Mouse (Mus musculus) right cerebral cortex, adult 18-20 months (tissue): ENCODE results near the gene Nebl.

Source experiments
- DNase-seq: peaks from one replicate; pipeline ENCODE4 v3.0.0; 2022; ENCODE audit warnings: mixed read lengths

Gene Nebl

DNA sequence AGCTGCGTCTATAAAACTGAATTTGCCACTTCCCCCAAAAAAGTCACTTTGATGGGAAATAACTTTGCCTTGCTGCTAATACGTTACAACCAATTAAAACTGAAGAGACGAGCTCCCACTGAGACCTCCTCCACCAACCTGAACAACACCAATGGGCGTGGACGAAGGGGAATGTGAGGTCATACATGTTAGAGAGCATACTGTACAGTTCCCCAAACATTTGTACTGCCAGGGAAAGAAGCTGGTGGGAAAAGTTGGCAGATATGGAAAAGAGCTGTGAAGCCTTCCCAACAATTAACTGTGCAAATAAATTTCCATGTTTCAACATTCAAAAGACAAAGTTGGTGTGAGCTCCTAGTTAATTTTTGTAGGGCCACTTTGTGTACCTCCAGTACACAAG, 25.3 kb downstream of the Nebl start:
- DNase-seq: no peak

DNA sequence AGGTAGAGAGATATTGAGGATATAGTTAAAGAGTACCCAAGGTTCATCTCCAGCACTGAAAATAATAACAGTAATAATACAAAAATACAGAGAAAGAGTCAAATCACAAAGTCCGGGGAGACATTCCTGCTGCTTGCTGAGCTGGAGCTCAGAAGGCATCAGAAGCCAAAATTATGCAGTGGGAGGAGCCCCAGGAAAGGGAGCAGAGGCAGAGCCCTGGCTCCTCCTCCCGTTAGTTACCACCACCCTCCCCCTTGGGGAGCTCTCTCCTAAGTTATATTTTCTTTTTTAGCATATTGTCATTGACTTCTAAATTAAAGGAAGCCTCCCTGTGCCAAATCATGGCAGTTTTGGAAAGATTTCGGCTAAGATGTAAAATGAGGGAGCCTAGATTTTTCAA, 25.8 kb downstream of the Nebl start:
- DNase-seq: no peak

DNA sequence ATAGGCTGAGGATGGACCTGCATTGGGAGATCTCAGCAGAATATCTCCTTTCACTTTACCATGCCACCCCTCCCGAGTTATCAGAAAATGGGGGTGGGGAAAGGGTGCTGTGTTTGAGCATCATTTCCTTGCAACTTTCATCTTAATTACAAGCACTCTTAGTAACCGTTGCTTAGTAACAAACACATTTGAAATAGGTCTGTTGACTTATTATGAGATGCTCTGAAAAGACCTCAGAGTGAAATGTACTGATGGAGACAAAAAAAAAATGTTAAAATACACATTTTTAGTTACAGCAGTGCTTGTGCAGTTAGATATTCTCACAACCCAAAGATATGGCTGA, 28.1 kb downstream of the Nebl start:
- DNase-seq: no peak

DNA sequence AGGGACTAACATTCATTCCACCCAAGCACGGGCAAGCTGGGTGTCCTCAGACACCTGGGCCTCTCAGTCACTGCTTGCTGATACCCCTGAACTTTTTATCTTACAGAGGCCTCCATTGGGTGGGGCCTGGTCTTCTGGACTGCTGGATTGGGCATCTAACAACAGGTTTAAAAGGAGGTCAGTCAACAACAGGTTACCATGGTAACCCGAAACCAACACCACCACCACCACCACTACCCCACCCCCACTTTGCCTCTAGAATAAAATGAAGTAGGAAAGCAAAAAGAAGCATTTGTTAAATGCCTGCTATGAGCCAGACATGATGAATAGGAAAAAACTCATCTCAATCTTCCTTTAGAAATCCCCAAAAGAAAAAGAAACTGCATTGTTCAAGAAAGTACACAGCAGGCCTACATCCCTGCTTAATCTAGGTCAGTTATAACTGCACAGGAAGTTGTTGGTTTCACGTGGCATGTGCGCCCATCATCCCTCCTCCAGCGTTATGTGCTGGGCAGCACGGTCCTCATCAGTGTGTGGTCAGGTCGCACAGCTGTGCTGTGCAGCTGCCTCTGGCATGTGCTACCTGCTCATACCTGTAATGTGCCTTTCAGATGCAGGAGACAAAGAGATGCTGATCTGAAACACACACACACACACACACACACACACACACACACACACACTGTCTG, 28.6 kb downstream of the Nebl start:
- DNase-seq: no peak

DNA sequence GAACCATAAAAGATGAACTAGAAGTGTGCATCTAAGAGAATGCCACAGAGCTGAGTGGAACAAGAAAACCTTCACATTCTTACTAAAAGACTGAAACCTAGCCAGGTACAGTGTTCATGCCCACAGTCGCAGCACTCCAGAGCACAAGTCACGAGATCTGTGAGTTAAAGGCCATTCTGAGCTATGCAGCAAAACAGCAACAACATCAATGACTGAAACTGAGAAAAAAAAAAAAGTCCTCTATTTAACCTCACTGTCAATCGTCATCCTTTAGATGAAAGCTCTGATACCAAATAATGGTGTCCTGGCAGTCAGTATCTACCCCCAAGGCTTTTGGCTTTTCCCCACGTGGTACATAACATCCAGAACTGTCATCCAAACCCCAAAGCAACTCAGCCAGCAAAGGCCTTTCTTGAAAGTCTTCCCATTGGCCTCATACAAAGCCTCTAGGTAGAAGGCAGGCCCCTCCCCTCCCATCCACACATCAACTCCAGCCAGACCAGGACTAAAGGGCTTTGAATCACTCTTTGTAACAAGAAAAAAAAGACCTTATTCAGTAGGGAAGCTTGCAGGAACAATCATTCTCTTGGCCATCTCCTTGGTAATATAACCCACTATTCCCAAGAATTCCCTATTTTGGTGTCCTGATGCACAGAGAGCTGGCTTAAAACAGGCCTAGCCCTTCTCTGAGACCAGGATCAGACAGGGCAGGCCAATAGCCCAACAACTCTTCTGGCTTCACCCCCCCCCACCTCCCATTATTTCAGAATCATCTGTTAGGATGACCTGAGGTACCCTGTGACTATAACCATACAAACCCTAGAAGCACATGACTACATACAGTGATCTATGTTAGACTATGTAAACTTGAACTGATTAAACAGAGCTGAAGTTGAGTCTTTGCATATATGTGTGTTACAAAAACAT, 32.8 kb downstream of the Nebl start:
- no peak for DNase-seq

DNA sequence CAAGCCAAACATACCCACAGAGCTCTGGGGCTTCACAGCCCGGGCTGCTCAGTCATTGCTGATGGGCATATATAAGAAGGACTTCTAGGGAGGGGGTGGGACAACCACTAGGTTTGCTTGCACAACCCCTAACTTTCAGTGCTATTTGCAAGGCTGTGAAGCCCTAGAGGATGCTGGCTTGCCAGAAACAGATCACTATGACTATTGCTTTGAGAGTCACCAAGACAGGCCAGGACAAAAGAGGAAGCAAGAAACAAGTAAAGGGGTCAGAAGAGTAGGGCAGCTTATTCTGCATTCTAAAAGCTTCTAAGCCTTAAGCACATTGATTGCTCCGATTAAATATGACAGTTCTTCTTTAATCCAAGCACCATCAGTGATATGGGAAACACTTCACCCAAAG, 38.3 kb downstream of the Nebl start:
- DNase-seq: no peak

DNA sequence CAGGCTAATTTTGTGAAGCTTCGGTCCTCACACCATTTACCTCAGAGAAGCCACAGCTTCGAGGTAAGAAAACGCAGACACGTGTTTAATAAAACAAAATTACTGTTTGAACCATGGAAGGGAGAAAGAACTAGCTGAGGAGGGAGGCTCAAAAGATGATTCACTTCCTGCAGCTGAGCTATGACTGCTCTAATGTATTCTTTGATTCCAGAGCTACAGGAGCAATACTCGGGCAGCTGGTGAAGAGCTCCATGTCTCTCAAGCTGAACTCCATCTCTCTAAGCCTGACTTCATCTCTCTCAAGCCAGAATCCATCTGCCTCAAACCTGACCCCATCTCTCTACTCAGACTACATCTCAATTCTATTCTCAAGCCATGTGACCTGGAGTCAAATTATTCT, 41.0 kb downstream of the Nebl start:
- no peak for DNase-seq

DNA sequence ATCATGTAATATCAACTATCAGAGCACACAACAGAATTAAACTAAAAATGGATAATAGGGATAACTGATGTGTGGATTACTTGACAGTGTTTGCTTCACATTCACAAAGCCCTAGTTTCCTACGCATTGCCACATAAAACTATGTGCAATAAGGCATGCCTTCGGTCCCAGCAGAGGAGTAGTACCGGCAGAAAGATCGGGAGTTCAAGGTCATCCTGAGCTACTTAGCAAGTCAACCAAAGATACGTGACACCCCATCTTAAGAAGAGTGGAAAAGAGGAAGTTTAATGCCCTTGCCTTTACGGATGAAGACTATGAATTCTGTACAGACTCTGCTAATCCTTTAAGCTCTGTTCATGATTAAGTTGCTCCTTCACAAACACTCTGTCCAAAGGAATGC, 44.1 kb downstream of the Nebl start:
- DNase-seq: no peak

DNA sequence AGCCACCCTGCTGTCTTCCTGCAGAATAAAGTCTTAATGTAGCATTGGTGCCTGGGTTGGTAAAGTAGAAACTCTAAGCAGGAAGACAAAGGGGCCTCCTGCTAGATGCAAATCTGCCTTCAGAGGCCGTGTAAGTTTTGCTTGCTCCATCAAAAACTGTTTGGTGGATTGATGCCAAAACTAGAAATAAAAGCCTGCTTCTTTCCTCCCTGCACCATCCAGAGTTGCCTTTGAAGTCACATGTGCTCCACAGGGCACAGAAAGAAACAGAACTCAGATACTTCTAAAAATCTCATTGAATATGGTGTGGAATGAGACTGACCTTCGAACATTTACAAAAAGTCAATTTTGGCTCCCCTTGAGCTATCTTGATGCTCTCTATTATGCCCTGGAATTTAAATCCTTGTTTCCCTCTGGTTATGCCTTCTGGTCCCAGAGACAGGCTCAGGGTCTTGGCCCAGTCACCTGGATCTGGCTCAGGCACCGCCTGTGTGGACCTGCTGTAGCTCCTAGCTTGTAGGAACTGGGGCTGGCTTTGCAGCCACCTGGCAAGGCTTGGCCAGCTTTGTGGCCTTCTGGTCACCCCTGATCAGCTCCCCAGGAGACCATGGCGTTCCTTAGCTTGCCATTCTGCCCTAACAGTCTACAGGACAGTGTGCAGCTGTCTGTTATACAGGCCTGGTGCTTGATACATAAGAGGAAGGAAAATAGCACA, 47.8 kb downstream of the Nebl start:
- DNase-seq: no peak

DNA sequence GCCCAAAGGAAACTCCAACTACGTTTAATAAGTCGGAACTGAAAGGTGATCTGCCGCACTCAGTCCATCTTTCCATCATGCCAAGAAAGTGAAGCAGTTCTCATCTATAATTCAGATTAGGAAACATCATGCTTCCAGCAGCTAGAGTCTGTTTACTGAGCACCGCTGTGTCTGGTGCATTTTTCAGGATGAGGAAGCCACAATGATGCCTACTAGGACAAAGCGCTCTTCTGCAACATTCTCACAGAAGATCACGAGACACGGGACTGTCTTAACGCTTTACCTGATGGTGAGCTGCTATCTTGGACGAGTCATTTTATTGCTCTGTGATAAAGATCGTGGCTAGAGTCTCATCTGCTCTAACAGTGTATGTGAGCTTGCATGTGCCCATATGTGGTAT, 59.1 kb downstream of the Nebl start:
- no peak for DNase-seq

DNA sequence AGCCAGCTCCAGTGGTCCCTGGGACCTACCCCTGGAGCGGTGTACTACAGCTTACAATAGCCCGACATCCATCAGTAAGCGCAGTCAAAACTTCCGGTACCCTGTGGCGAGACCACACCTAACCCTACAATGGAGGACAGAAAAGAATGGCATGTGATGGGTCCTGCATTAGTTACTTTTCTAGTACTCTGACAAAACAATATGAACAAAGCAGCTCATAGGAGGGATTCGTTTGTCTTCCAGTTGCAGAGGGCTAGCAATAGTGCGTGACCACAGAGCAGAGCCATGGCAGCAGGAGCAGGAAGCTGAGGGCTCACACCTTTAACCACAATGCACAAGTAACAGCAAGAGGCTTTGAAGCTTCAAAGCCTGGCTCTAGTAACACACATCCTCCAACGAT, 59.7 kb downstream of the Nebl start:
- DNase-seq: no peak

DNA sequence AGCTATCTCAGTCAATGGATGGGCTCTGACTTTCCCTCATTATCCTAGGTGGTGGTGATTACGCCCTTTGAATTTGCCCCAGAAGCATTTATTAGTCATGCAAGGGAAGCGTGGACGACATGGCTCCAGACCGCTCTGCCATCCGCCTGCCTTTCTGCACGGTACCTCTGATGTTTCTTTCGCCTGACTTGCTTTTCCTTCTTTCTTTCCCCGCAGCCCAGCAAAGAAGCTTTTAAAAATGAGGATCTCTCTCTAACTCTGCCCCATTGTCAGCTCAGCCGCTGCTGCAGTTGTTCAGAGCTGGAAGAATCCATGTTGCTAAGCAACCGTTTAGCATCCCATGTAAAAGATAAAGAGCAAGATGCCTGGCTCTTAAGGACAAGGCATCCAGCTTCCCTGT, 61.3 kb downstream of the Nebl start:
- DNase-seq: peak; percentile 53

DNA sequence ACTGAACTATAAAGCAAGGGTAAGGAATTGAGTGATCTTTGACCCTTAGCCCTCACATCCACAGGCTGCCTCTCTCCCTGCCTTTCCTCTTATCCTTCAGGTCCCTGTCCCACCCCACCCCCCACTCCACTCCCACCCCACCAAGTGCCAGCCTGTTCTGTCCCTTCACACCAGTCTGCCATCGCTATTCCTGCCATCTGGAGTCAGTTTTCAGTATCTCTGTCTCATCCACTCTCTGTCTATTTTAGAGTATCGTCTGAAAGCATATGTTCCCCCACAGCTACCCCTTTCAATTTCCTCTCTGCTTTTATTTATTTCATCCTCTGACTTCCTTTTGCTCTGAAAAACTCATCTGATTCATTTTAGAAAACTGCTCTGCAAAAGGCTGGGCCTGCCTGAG, 62.3 kb downstream of the Nebl start:
- DNase-seq: peak; percentile 28

DNA sequence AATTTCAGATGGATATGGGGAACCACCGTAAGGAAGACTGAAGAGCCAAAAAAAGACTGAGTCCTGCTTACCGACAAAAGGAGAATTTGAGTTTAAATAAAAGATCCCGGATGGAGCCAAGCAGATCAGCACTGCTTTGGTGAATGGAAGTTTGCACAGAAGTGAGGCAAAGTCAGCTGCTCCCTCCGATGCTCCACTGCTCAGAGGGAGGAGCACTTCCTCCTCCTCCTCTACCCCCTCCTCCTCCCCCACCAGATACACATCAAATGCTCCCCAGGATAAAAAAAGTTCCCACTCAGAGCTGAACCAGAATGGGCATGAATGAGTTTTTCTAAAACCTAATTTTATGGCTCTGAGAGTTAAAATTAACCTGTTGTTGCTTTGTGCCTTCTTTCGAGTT, 73.1 kb downstream of the Nebl start:
- DNase-seq: peak; percentile 13

DNA sequence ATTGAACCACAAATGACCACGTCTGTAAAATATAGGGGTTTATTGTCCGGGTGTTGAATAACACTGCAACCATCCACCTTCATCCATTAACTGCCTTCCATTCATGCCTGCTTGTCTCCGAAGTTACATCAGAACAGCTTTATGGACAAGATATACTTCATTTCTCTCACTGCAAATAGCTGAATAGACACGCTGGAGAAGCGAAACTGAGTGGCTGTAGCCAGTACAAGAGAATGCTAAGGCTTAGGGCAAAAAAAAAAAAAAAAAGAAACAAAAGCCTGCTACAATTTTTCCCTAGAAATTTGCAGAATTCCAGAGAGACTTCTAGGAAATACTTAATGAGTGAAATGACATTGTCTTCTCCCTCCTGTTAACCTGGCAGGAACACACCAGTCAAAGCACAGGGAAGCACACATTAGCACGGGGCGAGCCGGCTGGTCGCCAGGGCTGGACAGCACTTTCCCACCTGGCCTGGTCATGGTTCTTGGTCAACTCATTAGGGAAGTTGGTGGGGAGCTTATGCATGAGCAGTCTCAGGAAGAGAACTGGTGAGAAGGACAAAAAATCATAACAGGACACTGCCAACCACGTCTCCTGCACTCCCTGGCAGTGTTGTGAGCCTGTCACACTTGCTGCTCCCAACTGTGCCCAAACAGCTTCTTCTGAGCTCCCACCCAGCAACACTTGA, 81.0 kb downstream of the Nebl start:
- DNase-seq: no peak

DNA sequence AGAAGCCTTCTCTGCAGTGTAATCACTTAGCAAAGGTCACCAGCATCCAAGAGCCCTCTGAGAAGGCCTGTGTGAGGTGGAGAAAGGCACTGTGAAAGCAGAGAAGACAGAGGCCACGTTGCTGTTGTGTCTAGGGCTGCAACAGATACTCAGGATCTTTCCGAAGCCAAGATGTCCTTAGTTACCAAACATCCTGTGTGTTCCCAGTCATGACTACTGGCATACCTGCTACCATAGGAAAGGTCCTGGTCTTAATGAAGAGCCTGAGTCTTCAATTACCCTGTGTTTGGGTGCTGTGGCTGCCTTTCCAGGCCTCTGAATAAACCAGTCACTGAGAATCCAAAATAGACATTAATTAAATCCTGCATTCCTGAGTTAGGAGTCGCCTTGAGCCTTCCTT, 81.5 kb downstream of the Nebl start:
- DNase-seq: no peak

DNA sequence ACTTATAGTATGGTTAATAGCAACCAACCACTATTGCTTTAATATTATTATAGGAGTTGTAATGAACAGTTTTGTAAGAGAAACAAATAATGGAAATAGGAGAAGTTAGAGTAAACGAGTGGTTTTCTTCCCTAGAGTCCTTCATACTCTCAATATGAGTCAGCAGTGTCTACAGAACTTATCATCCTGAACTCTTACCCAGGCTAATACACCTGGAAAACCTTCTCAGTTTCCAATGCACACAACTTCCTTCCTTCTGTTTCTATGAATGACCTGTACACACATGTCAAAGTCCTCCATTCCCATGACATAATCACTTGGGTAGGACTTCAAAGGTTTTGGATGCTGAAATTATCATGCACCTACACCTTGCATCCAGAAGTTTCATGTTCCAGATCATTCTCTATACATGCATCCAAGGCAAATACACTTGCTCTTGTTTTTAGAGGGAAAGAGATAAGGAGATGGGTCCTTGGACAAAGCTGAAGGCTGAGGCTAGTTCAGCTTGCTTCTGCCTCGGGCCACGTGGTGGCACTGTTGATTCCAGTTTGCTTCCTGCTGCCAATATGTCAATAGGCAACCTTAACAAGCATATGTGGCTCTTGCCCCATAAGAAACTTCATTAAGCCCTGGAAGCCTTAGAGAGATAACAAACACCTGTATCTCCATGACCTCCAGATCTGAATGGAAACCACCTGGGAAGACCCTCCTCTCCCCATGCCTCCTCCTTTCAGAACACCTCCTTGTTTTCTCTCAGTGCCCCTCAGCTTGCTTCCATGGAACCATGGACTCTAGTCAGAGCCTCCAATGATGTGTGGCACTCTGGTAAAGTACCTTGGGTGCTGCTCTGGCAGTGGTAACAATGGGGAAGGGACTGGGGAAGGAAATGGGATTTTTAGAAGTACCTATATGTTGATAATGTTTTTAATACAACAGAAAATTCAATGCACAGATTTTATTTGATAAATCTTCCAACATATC, 86.7 kb downstream of the Nebl start:
- peak; percentile 57 for DNase-seq

DNA sequence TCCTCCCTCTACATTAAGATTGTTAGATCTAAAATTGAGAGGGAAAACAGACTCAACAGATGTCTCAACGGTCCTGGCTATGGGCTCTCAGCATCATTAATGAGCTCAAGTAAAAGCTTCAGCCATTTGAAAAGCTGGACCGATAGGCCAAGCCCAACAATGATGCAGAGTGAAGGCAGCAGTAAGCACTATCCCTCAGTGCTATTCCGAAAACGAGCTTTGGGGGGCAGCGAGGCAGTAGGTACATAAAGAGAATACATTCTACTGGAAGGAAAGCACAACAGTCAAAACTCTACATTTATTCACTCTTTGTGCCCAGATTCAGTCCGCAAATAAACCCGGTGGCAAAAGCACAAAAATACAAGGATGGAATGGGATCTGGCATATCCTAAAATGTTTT, 87.4 kb downstream of the Nebl start:
- DNase-seq: no peak

DNA sequence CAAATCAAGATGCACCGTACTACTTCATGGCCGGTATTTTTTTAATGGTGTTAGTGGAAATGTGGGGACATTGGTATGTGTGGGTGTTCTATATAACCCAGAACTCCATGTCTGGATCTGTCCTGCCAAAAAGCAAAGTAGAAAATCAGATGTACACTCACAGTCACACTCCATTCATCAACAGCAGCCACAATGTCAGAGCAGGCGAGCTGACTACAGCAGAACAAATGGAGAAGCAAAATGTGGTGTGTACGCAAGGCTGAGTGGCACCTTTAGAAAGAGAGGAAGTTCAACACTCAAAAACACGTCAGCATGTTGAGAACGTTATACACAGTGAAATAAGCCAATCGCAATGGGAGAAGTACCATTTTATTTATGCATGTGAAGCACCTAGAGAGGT, 88.5 kb downstream of the Nebl start:
- DNase-seq: no peak

DNA sequence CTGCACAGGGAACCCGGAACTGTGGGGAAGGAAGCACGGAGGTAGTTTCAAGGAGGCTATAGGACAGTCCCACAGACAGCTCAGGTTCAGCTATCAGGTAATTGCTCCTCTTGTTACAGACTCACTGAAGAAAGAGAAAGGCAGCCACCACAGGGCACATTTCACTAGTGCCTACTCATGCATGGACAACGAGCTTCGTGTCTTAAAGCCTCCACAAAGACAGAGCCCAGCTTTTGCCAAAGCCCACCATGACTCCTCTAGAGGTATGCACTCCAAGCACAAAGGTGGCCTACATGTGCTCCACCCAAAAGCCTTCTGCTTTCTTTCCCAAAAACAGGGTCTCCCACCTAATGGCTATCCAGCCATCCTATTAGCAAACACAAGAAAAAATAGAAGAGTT, 90.4 kb downstream of the Nebl start:
- no peak for DNase-seq

DNA sequence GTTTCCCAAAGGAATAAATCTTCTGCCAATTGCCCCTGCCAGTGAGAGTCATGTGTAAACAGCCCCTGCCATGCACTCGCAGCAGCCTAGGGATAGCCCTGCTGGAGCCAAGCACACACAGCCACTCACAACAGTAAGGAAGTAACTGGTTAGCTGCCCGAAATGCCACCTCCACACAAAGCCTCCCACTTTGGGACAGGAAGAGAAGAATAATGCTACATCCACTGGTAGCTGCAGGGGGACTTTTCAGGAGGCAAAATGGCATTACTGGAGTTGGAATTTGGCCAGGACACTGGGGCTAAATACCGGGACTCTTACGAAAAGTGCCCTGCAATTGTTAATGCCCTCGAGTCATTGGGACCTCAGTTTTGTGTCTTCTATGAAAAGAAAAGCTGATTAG, 92.6 kb downstream of the Nebl start:
- DNase-seq: no peak

DNA sequence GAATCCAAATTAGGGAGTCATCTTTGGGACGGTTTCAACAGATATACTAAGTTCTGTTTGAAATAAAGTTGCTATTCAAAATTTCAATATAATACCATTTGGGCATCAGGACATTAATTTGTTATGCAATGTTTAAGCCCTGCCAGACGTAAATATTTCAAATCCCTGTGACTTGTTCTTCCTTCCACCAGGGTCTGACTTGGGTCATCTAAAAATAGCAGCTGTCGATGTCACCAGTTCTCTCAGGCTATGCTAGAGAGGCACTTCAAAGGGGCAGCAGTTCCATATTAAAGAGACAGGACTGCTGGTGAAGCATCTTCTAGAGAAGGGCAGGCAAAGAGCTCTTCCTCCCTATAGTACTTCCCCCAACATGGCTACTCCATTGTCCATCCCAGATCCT, 107.3 kb downstream of the Nebl start:
- DNase-seq: no peak
